Mouse (Mus musculus): ENCODE measurements around the gene Foxp1.

- TF ChIP-seq CTCF (IDR thresholded peaks at IDR 0.05; ENCODE audit: low read depth) = no peak
- TF ChIP-seq EP300 (IDR thresholded peaks at IDR 0.05; ENCODE audit: low read depth) = no peak
These were observed 591.7 kb downstream of the Foxp1 start for GRCm38 (mm10) chr6:98930652-98931300.
